ENCODE assay signal across 14 mouse cellular contexts in genomic region chr9:106643787-106644186, GRCm38 (mm10). TPM values are rescaled to one million over a fixed set of nuclear protein-coding genes. Genes with fewer than 3 reads are reported as not detected.
DNase-seq lines count a peak whose midpoint lies in the region; ATAC-seq and TF ChIP-seq lines count a peak whose summit lies in the region.
"Had no signal": no experiment of that assay in that cellular context is flagged by ENCODE, and none has a peak within 500 bp of the region (broad histone marks: within the 10 kb centered on the region; RNA-seq: fewer than 3 reads in every experiment).

No protein-coding gene starts in this region.

- no peaks in the 10 kb centered on the region for H3K9me3 ChIP-seq in intestine, postnatal 0 days (ENCODE audit: control insufficient read depth)
- no peaks in the 10 kb centered on the region for H3K9me3 ChIP-seq in intestine, embryonic 15.5 days
- no peaks in the 10 kb centered on the region for H3K9me3 ChIP-seq in stomach, postnatal 0 days (ENCODE audit: control insufficient read depth, low read length)
- H3K9me3 ChIP-seq: embryonic facial prominence, embryonic 10.5 days; forebrain, embryonic 15.5 days; G1E; hindbrain, embryonic 13.5 days; limb, embryonic 12.5 days; midbrain, embryonic 12.5 days had no signal

- no peak for TF ChIP-seq EP300 in stomach, postnatal 0 days (optimal IDR thresholded peaks at IDR 0.05)

- no peak for TF ChIP-seq POLR2A in testis, adult 2 months (IDR thresholded peaks at IDR 0.05; ENCODE audit: control insufficient read depth, low read depth, low read length)
- no peak for TF ChIP-seq POLR2A in bone marrow macrophage, adult 2 months (IDR thresholded peaks at IDR 0.05; ENCODE audit: borderline replicate concordance, low read depth, low read length)

- no peak overlapping the region for H3K9ac ChIP-seq in intestine, postnatal 0 days (ENCODE audit: low read depth, low read length)
- no peak overlapping the region for H3K9ac ChIP-seq in intestine, embryonic 15.5 days
- H3K9ac ChIP-seq in stomach, postnatal 0 days (ENCODE audit: low read length): no peak overlapping the region
- H3K9ac ChIP-seq: forebrain, embryonic 15.5 days; hindbrain, embryonic 13.5 days; limb, embryonic 12.5 days; midbrain, embryonic 12.5 days had no signal

- no peaks in the 10 kb centered on the region for H3K27me3 ChIP-seq in intestine, postnatal 0 days (replicated peaks; ENCODE audit: control insufficient read depth, insufficient read depth, low read length)
- H3K27me3 ChIP-seq in intestine, embryonic 15.5 days (replicated peaks): 0 out of 2 replicates have a peak, but pooled peaks cover 3% of the 10 kb centered on the region
- H3K27me3 ChIP-seq in testis, adult 2 months (ENCODE audit: control insufficient read depth, insufficient read depth, low read length): no peaks in the 10 kb centered on the region
- H3K27me3 ChIP-seq in stomach, postnatal 0 days (ENCODE audit: control insufficient read depth, insufficient read depth, low read length): no peaks in the 10 kb centered on the region
- H3K27me3 ChIP-seq: forebrain, embryonic 15.5 days; hindbrain, embryonic 13.5 days; midbrain, embryonic 12.5 days had no signal

- H3K4me3 ChIP-seq in intestine, postnatal 0 days (ENCODE audit: low read depth, low read length): no peak overlapping the region
- H3K4me3 ChIP-seq in intestine, embryonic 15.5 days (replicated peaks): no peak overlapping the region
- H3K4me3 ChIP-seq in testis, adult 2 months (ENCODE audit: control insufficient read depth, low read depth, low read length): no peak overlapping the region
- H3K4me3 ChIP-seq in bone marrow macrophage, adult 2 months (ENCODE audit: insufficient read depth, low read length): no peak overlapping the region
- no peak overlapping the region for H3K4me3 ChIP-seq in stomach, postnatal 0 days (ENCODE audit: low read depth, low read length)
- H3K4me3 ChIP-seq: embryonic facial prominence, embryonic 10.5 days; forebrain, embryonic 15.5 days; hindbrain, embryonic 13.5 days; limb, embryonic 12.5 days; midbrain, embryonic 12.5 days had no signal

- ATAC-seq in intestine, postnatal 0 days: no peak
- no peak for ATAC-seq in intestine, embryonic 15.5 days
- ATAC-seq in stomach, postnatal 0 days (ENCODE audit: low FRiP score, low TSS enrichment): no peak
- no peak for ATAC-seq in cerebellum, adult (ENCODE audit: insufficient number of reproducible peaks, low FRiP score, low TSS enrichment)
- ATAC-seq: forebrain, embryonic 15.5 days had no signal

- no peak overlapping the region for H3K27ac ChIP-seq in intestine, postnatal 0 days (ENCODE audit: low read depth, low read length)
- no peak overlapping the region for H3K27ac ChIP-seq in intestine, embryonic 15.5 days
- H3K27ac ChIP-seq in testis, adult 2 months (ENCODE audit: control insufficient read depth, insufficient read depth, low read depth, low read length): no peak overlapping the region
- no peak overlapping the region for H3K27ac ChIP-seq in bone marrow macrophage, adult 2 months (ENCODE audit: insufficient read depth, low read depth, low read length)
- no peak overlapping the region for H3K27ac ChIP-seq in stomach, postnatal 0 days (replicated peaks)
- H3K27ac ChIP-seq: embryonic facial prominence, embryonic 10.5 days; forebrain, embryonic 15.5 days; hindbrain, embryonic 13.5 days; limb, embryonic 12.5 days; midbrain, embryonic 12.5 days had no signal

- no peaks in the 10 kb centered on the region for H3K4me1 ChIP-seq in intestine, postnatal 0 days (replicated peaks; ENCODE audit: control insufficient read depth, insufficient read depth, low read length)
- H3K4me1 ChIP-seq in intestine, embryonic 15.5 days (replicated peaks): no peaks in the 10 kb centered on the region
- no peaks in the 10 kb centered on the region for H3K4me1 ChIP-seq in testis, adult 2 months (ENCODE audit: control insufficient read depth, insufficient read depth, low read length)
- H3K4me1 ChIP-seq in bone marrow macrophage, adult 2 months (ENCODE audit: control insufficient read depth, insufficient read depth, low read length): no peaks in the 10 kb centered on the region
- no peaks in the 10 kb centered on the region for H3K4me1 ChIP-seq in stomach, postnatal 0 days (replicated peaks; ENCODE audit: control insufficient read depth, insufficient read depth)
- H3K4me1 ChIP-seq: embryonic facial prominence, embryonic 10.5 days; forebrain, embryonic 15.5 days; hindbrain, embryonic 13.5 days; limb, embryonic 12.5 days; midbrain, embryonic 12.5 days had no signal

- DNase-seq in testis, postnatal 14 days (ENCODE audit: low spot score): no peak
- DNase-seq in stomach, postnatal 0 days (ENCODE audit: low spot score): no peak
- no peak for DNase-seq in frontal cortex, adult 2 months (ENCODE audit: extremely low spot score in 1 of 2, low spot score in 1 of 2)

- H3K4me2 ChIP-seq in intestine, postnatal 0 days (replicated peaks; ENCODE audit: low read depth): no peak overlapping the region
- H3K4me2 ChIP-seq in intestine, embryonic 15.5 days (replicated peaks): no peak overlapping the region
- no peak overlapping the region for H3K4me2 ChIP-seq in stomach, postnatal 0 days (replicated peaks; ENCODE audit: low read depth)
- H3K4me2 ChIP-seq: forebrain, embryonic 15.5 days; hindbrain, embryonic 13.5 days; limb, embryonic 12.5 days; midbrain, embryonic 12.5 days had no signal

- H3K36me3 ChIP-seq in intestine, postnatal 0 days (ENCODE audit: control insufficient read depth, insufficient read depth): no peaks in the 10 kb centered on the region
- no peaks in the 10 kb centered on the region for H3K36me3 ChIP-seq in intestine, embryonic 15.5 days
- H3K36me3 ChIP-seq in testis, adult 2 months (ENCODE audit: control insufficient read depth, insufficient read depth, low read length): no peaks in the 10 kb centered on the region
- H3K36me3 ChIP-seq in stomach, postnatal 0 days (ENCODE audit: control insufficient read depth, insufficient read depth, low read length): no peaks in the 10 kb centered on the region
- H3K36me3 ChIP-seq: embryonic facial prominence, embryonic 10.5 days; forebrain, embryonic 15.5 days; G1E; hindbrain, embryonic 13.5 days; limb, embryonic 12.5 days; midbrain, embryonic 12.5 days had no signal

- WGBS in intestine, postnatal 0 days: 72% methylated on average over 6 of the region's 6 CpGs
- 67% methylated on average over 6 of the region's 6 CpGs for WGBS in intestine, embryonic 15.5 days
- WGBS in stomach, postnatal 0 days: 70% methylated on average over 6 of the region's 6 CpGs

- peak; percentile 35; the same call in 1 of the 2 replicates for TF ChIP-seq CTCF in intestine, postnatal 0 days (IDR thresholded peaks at IDR 0.05; ENCODE audit: low read depth)
- peak; percentile 18; the same call in 1 of the 2 replicates for TF ChIP-seq CTCF in testis, adult 2 months (IDR thresholded peaks at IDR 0.05; ENCODE audit: control insufficient read depth, insufficient read depth, insufficient replicate concordance, low read depth, low read length)
- peak; percentile 21; the same call in 1 of the 2 replicates for TF ChIP-seq CTCF in bone marrow macrophage, adult 2 months (IDR thresholded peaks at IDR 0.05; ENCODE audit: low read depth, low read length)
- peak; percentile 33; the same call in 1 of the 2 replicates for TF ChIP-seq CTCF in stomach, postnatal 0 days (IDR thresholded peaks at IDR 0.05; ENCODE audit: low read depth)

RNA-seq across cellular contexts. Expression of gene Grm2, which starts 12.1 kb away (rescaled TPM):
- not detected in 2 replicates for polyA plus RNA-seq in intestine, postnatal 0 days (2015; fragmentation: Nextera tagmentation; extraction: Ambion mirVana)
- not detected in 2 replicates for polyA plus RNA-seq in intestine, embryonic 15.5 days (2015; fragmentation: Nextera tagmentation; extraction: Ambion mirVana)
- polyA plus RNA-seq in testis, adult 2 months (2012; rRNA removed): 0.22 and 0.30 TPM in 2 replicates
- not detected in 2 replicates for polyA plus RNA-seq in bone marrow macrophage, adult 2 months (2012; ENCODE audit: insufficient read depth, insufficient read length, missing spikeins)
- 0.11 TPM in 1 of 2 replicates, not detected in the other for polyA plus RNA-seq in stomach, postnatal 0 days (2015; fragmentation: Nextera tagmentation; extraction: Ambion mirVana)
- polyA plus RNA-seq in frontal cortex, adult 2 months (2012; rRNA removed): 73.5 and 78.2 TPM in 2 replicates
- polyA plus RNA-seq: G1E; limb, embryonic 12.5 days had no signal

RNA-seq across cellular contexts. Expression of gene Iqcf6, which starts 17.4 kb away (rescaled TPM):
- polyA plus RNA-seq in intestine, postnatal 0 days (2015; fragmentation: Nextera tagmentation; extraction: Ambion mirVana): not detected in 2 replicates
- polyA plus RNA-seq in intestine, embryonic 15.5 days (2015; fragmentation: Nextera tagmentation; extraction: Ambion mirVana): not detected in 2 replicates
- 85.6 and 87.2 TPM in 2 replicates for polyA plus RNA-seq in testis, adult 2 months (2012; rRNA removed)
- not detected in 2 replicates for polyA plus RNA-seq in bone marrow macrophage, adult 2 months (2012; ENCODE audit: insufficient read depth, insufficient read length, missing spikeins)
- not detected in 2 replicates for polyA plus RNA-seq in stomach, postnatal 0 days (2015; fragmentation: Nextera tagmentation; extraction: Ambion mirVana)
- not detected in 2 replicates for polyA plus RNA-seq in frontal cortex, adult 2 months (2012; rRNA removed)
- polyA plus RNA-seq: embryonic facial prominence, embryonic 10.5 days; forebrain, embryonic 15.5 days; G1E; hindbrain, embryonic 13.5 days; limb, embryonic 12.5 days; midbrain, embryonic 12.5 days had no signal

RNA-seq across cellular contexts. Expression of gene Tex264, which starts 41.9 kb away (rescaled TPM):
- 100 and 109 TPM in 2 replicates for polyA plus RNA-seq in intestine, postnatal 0 days (2015; fragmentation: Nextera tagmentation; extraction: Ambion mirVana)
- 52.6 and 59.5 TPM in 2 replicates for polyA plus RNA-seq in intestine, embryonic 15.5 days (2015; fragmentation: Nextera tagmentation; extraction: Ambion mirVana)
- polyA plus RNA-seq in testis, adult 2 months (2012; rRNA removed): 82.9 and 84.7 TPM in 2 replicates
- 75.3 and 106 TPM in 2 replicates for polyA plus RNA-seq in bone marrow macrophage, adult 2 months (2012; ENCODE audit: insufficient read depth, insufficient read length, missing spikeins)
- polyA plus RNA-seq in stomach, postnatal 0 days (2015; fragmentation: Nextera tagmentation; extraction: Ambion mirVana): 79.7 and 87.8 TPM in 2 replicates
- 96.7 and 104 TPM in 2 replicates for polyA plus RNA-seq in frontal cortex, adult 2 months (2012; rRNA removed)

Comparison
In these comparisons a context has a peak if more than half of its experiments do, and no peak if none do; other contexts are left out.
1. RNA of gene Grm2, which starts 12.1 kb away (polyA plus RNA-seq): 73.5 to 78.2 TPM in frontal cortex, adult 2 months; 0.22 to 0.30 TPM in testis, adult 2 months, not detected in intestine, postnatal 0 days, 0.11 TPM in stomach, postnatal 0 days, not detected in intestine, embryonic 15.5 days and not detected in bone marrow macrophage, adult 2 months; every median in the first group is over 10 times any median in the second.
2. RNA of gene Iqcf6, which starts 17.4 kb away (polyA plus RNA-seq): 85.6 to 87.2 TPM in testis, adult 2 months; not detected in intestine, postnatal 0 days, not detected in intestine, embryonic 15.5 days, not detected in bone marrow macrophage, adult 2 months, not detected in stomach, postnatal 0 days and not detected in frontal cortex, adult 2 months; every median in the first group is over 10 times any median in the second.
3. Peak in every context shown above with its lines, with median percentiles within 50 percentile points of each other: CTCF ChIP-seq.